ENCODE assay signal across 8 mouse cellular contexts in genomic region chr6:50261201-50261921, GRCm38 (mm10). TPM values are rescaled to one million over a fixed set of nuclear protein-coding genes. Genes with fewer than 3 reads are reported as not detected.
A peak's percentile ranks its signal among the peaks of the same experiment; 100 is the strongest.
DNase-seq lines count a peak whose midpoint lies in the region; ATAC-seq and TF ChIP-seq lines count a peak whose summit lies in the region.

No protein-coding gene starts in this region.

- H3K36me3 ChIP-seq in hindbrain, postnatal 0 days (ENCODE audit: insufficient read depth, low read length), result no peaks in the 10 kb centered on the region

- peak; percentile 96 for ATAC-seq in hindbrain, postnatal 0 days

- peak overlapping the region; percentile 38 for H3K4me3 ChIP-seq in hindbrain, postnatal 0 days (ENCODE audit: low read length)

- H3K4me2 ChIP-seq in hindbrain, postnatal 0 days (ENCODE audit: low read depth, low read length), result peak overlapping the region; percentile 75

- H3K27ac ChIP-seq in hindbrain, postnatal 0 days, result peak overlapping the region; percentile 84

- DNase-seq in WW6 (ENCODE audit: low read depth, low spot score), result peak; percentile 39
- peak; percentile 67 to 88 for DNase-seq in cerebellum, postnatal 4 days (ENCODE audit: low spot score in 2 of 2)
- peak; percentile 75 to 82 for DNase-seq in gastrocnemius, adult 8-10 months (ENCODE audit: low spot score in 2 of 2)
- peak; percentile 91 for DNase-seq in hindbrain, postnatal 0 days (ENCODE audit: low spot score)
- peak; percentile 73 for DNase-seq in left cerebral cortex, adult 11 months (ENCODE audit: low spot score)
- DNase-seq in lung, postnatal 25 days (ENCODE audit: low spot score), result peak; percentile 69
- peak; percentile 81 for DNase-seq in ovary, postnatal 36 days (ENCODE audit: low spot score)
- peak; percentile 72 for DNase-seq in thymus, postnatal 25 days

- H3K4me1 ChIP-seq in hindbrain, postnatal 0 days (ENCODE audit: insufficient read depth, low read length), result peaks cover 14% of the 10 kb centered on the region

- no peaks in the 10 kb centered on the region for H3K27me3 ChIP-seq in hindbrain, postnatal 0 days (ENCODE audit: insufficient read depth, low read length)

- 5% methylated on average over 33 of the region's 35 CpGs for WGBS in hindbrain, postnatal 0 days

- no peaks in the 10 kb centered on the region for H3K9me3 ChIP-seq in hindbrain, postnatal 0 days (ENCODE audit: low read length)

- peak overlapping the region; percentile 75 for H3K9ac ChIP-seq in hindbrain, postnatal 0 days (replicated peaks; ENCODE audit: low read length)

- TF ChIP-seq CTCF in hindbrain, postnatal 0 days (IDR thresholded peaks at IDR 0.05; ENCODE audit: low read depth), result no peak

RNA-seq across cellular contexts. Expression of gene Gsdme, which starts 2.3 kb away (rescaled TPM):
- total RNA-seq in gastrocnemius, adult 8-10 months (2022), result under 1 TPM; 0.31 to 0.48 (median 0.37) TPM
- 15.4 and 16.9 TPM in 2 replicates for total RNA-seq in hindbrain, postnatal 0 days (2014; rRNA removed)
- polyA plus RNA-seq in hindbrain, postnatal 0 days (2015; fragmentation: Nextera tagmentation; extraction: Ambion mirVana), result 82.0 and 85.9 TPM in 2 replicates

Comparison
In these comparisons a context has a peak if more than half of its experiments do, and no peak if none do; other contexts are left out.
1. Peak in every context shown above with its lines: DNase-seq, ATAC-seq, H3K4me3 ChIP-seq and H3K27ac ChIP-seq.
2. DNase-seq: peak in every context shown above with its lines; median percentile 91 in hindbrain, postnatal 0 days; 81 in ovary, postnatal 36 days; 78 in gastrocnemius, adult 8-10 months; 78 in cerebellum, postnatal 4 days; 73 in left cerebral cortex, adult 11 months; 72 in thymus, postnatal 25 days; 69 in lung, postnatal 25 days; 39 in WW6.
3. RNA of gene Gsdme, which starts 2.3 kb away (total RNA-seq): 15.4 to 16.9 TPM in hindbrain, postnatal 0 days; 0.31 to 0.48 TPM in gastrocnemius, adult 8-10 months; every median in the first group is over 10 times any median in the second.